Mouse (Mus musculus) neural tube, embryonic 14.5 days (tissue): ENCODE measurements around the gene Galm. TPM values are rescaled to one million over a fixed set of nuclear protein-coding genes. Genes with fewer than 3 reads are reported as not detected.

Source experiments
- ATAC-seq: fragments of 200-750 bp; cut with Nextera tagmentation; 2 replicates; pipeline ENCODE4 v1.8.0; 2017; ENCODE audit warnings: low read depth, mild to moderate bottlenecking, moderate TSS enrichment, moderate library complexity
- H3K27ac ChIP-seq: fragments of 300-500 bp; sonication (generic); 2 replicates; pipeline ENCODE4 v1.5.1; 2014; ENCODE audit warnings: low read depth, mild to moderate bottlenecking, control low read depth, low read length, moderate library complexity, mixed read lengths
- H3K27me3 ChIP-seq: fragments of 300-500 bp; sonication (generic); 2 replicates; pipeline ENCODE4 v1.6.1; 2014; ENCODE audit warnings: low read length; ENCODE audit not compliant: control insufficient read depth, insufficient read depth
- H3K36me3 ChIP-seq: fragments of 300-500 bp; sonication (generic); 2 replicates; pipeline ENCODE4 v1.6.1; 2014; ENCODE audit warnings: low read length, mixed read lengths; ENCODE audit not compliant: control insufficient read depth, insufficient read depth
- H3K4me1 ChIP-seq: fragments of 300-500 bp; sonication (generic); 2 replicates; pipeline ENCODE4 v1.6.1; 2014; ENCODE audit warnings: low read length; ENCODE audit not compliant: control insufficient read depth, insufficient read depth
- H3K4me2 ChIP-seq: fragments of 300-500 bp; sonication (generic); 2 replicates; pipeline ENCODE4 v1.6.1; 2014; ENCODE audit warnings: mild to moderate bottlenecking, low read depth, low read length, control low read depth
- H3K4me3 ChIP-seq: fragments of 300-500 bp; sonication (generic); 2 replicates; pipeline ENCODE4 v1.5.1; 2014; ENCODE audit warnings: low read depth, low read length, control low read depth, mixed read lengths
- H3K9ac ChIP-seq: fragments of 300-500 bp; sonication (generic); replicated peaks from 2 replicates; pipeline ENCODE4 v1.6.1; 2014; ENCODE audit warnings: low read depth, mild to moderate bottlenecking, control low read depth, low read length, mixed read lengths
- H3K9me3 ChIP-seq: fragments of 300-500 bp; sonication (generic); 2 replicates; pipeline ENCODE4 v1.6.1; 2016; ENCODE audit warnings: low read length; ENCODE audit not compliant: control insufficient read depth
- WGBS: fragments of 180-500 bp; shearing (Covaris S2); extraction: QIAGEN DNeasy Blood & Tissue Kit; methylation state at CpG from one replicate; pipeline ENCODE4 v1.1.7; 2014; 5-methylcytosine and 5-hydroxymethylcytosine counted together
- polyA plus RNA-seq: library from polyadenylated mRNA; unstranded; fragments of >200 nt; fragmentation: Nextera tagmentation; extraction: Ambion mirVana; gene quantifications from 2 replicates; pipeline ENCODE4 v1.2.1, GENCODE M21; 2014

Gene Galm
- polyA plus RNA-seq, 1 experiment from 2014 or later, result 0.79 TPM

DNA sequence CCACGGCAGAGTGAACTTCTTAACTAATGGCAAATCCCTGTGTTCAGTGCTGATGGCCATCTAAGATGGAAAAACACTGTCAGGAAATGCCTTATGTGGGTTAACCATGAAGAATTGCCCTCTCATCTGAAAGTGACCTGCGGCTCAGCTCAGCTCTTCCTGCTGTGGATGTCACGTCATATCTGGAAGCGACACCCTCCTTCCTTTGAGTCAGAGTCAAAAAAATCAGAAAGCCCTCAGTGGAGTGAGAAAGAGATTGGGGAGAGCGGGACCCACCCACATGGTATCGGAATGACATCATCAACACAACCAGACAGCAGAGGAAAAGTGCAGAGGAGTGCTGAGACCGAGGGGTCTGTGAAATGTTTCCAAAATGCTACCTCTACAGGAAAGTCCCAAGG lies 40.6 kb downstream of the Galm start:
- H3K27ac ChIP-seq, result peak overlapping the region; percentile 69; the same call in 1 of the 2 replicates
- H3K4me2 ChIP-seq, result peak overlapping the region; percentile 38; the same call in 1 of the 2 replicates
- 62% methylated on average over 7 of the region's 7 CpGs for WGBS
- peak; percentile 36; the same call in 1 of the 2 replicates for ATAC-seq
- H3K27me3 ChIP-seq, result no peaks in the 10 kb centered on the region
- H3K9me3 ChIP-seq, result no peaks in the 10 kb centered on the region
- H3K4me3 ChIP-seq, result no peak overlapping the region
- H3K4me1 ChIP-seq, result peaks cover 11% of the 10 kb centered on the region; the same call in 1 of the 2 replicates
- no peaks in the 10 kb centered on the region for H3K36me3 ChIP-seq
- no peak overlapping the region for H3K9ac ChIP-seq

DNA sequence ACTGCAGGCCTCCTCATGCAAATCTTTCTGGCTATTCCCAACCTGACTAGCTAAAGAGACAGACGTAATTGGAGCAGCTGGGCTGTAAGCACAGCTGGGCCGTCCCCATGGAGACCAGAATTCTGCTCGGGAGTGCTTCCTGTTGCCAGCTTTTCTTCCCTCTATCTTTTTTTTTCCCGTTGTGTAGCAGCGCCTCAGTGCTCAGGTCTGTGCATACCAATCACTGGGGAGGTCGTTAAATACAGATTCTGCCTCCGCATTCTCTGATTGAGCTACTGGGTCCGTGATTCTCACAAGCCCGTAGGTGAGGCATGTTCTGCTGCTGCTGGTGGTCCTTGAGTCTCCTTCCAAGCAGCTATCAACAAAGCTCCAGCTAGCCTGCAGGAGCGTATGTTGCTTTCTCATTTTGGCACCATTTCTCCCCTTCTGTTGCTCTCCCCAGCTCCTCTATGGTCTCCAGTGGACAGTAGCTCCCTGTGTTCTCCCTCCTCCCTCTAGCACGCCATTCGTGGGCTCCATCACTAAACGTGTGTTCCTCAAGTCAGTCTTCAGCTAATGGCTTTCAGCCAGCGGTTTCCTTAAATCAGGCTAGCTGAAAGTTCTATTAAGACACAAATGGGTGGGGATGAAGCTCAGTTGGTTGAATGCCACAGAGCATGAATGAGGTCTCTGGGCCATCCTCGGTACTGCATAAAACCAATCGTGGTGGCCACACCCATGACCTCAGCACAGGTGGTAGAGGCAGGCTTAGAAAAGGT lies 41.3 kb downstream of the Galm start:
- WGBS, result 17% methylated on average over 16 of the region's 16 CpGs
- peak overlapping the region; percentile 69 for H3K27ac ChIP-seq
- no peak overlapping the region; the same call in 1 of the 2 replicates for H3K9ac ChIP-seq
- peak overlapping the region; percentile 38; the same call in 1 of the 2 replicates for H3K4me2 ChIP-seq
- H3K4me1 ChIP-seq, result peaks cover 11% of the 10 kb centered on the region; the same call in 1 of the 2 replicates
- no peak overlapping the region for H3K4me3 ChIP-seq
- H3K9me3 ChIP-seq, result no peaks in the 10 kb centered on the region
- peak; percentile 87 for ATAC-seq
- H3K27me3 ChIP-seq, result no peaks in the 10 kb centered on the region
- no peaks in the 10 kb centered on the region for H3K36me3 ChIP-seq

DNA sequence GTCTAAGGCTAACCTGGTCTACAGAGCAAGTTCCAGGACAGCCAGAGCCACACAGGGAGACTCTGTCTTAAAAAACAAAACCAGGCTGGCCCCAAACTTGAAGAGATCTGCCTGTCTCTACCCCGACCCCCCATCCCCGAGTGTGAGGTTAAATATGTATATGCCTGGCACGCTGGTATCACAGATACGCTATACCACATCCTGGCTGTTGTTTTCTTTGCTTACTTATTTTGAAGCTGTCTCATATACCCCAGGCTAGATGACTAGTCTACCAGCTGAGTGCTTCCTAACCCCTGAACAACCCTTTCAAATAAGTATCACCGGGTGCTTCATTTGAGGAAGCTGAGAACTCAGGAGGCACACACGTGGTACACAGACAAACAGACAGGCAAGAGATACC lies 42.5 kb downstream of the Galm start:
- Histone ChIP-seq H3K4me1 (peaks cover 11% of the 10 kb centered on the region; the same call in 1 of the 2 replicates), H3K4me3 (no peak overlapping the region), H3K27ac (no peak overlapping the region), H3K27me3 (no peaks in the 10 kb centered on the region), H3K9me3 (no peaks in the 10 kb centered on the region), H3K36me3 (no peaks in the 10 kb centered on the region), H3K4me2 (no peak overlapping the region), H3K9ac (no peak overlapping the region)
- no peak for ATAC-seq
- WGBS, result 93% methylated on average over 6 of the region's 6 CpGs

DNA sequence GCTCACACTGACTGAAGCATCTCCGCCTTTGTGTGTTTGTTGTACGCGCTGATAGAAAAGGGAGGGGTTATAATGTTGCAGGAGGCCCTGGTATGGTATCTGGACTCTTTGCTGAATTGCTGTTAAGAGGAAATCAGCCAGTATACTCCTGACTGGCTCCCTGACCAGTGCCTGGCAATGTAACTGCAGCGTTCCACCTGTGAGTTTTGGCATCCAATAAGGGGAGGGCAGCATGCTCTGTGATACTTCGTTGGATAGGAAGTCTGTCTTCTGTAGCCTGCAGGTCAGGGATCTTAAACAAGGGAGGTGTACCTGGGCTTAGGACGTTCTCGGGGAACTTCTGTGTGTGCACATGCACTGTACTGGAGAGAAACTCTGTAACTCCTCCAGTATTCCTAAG lies 43.7 kb downstream of the Galm start:
- Histone ChIP-seq H3K36me3 (no peaks in the 10 kb centered on the region), H3K4me2 (no peak overlapping the region), H3K4me1 (peaks cover 11% of the 10 kb centered on the region; the same call in 1 of the 2 replicates), H3K27me3 (no peaks in the 10 kb centered on the region), H3K27ac (no peak overlapping the region), H3K4me3 (no peak overlapping the region), H3K9ac (no peak overlapping the region), H3K9me3 (no peaks in the 10 kb centered on the region)
- no peak for ATAC-seq
- WGBS, result 95% methylated on average over 7 of the region's 7 CpGs

DNA sequence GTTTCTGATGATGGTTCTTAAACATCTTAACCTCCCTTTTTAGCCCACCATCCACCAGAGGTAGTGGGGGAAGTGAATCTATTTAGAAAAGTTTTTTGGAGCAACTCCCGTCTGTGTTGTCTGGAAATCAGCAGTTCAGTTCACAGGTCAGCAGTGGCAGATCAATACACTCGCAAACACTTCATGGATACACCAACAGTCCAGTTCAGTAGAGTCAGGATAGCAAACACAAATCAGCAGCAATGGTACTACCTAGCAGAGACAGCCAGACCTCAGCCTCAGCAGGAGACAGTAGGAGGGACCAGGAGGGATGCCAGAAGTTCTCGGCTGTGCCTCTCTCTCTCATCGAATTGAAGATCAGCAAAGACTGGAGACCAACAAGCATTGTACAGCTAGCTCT lies 44.7 kb downstream of the Galm start:
- no peak for ATAC-seq
- H3K4me2 ChIP-seq, result no peak overlapping the region
- no peaks in the 10 kb centered on the region for H3K36me3 ChIP-seq
- no peak overlapping the region for H3K27ac ChIP-seq
- no peak overlapping the region for H3K9ac ChIP-seq
- H3K9me3 ChIP-seq, result no peaks in the 10 kb centered on the region
- H3K27me3 ChIP-seq, result no peaks in the 10 kb centered on the region
- H3K4me1 ChIP-seq, result peaks cover 11% of the 10 kb centered on the region; the same call in 1 of the 2 replicates
- no peak overlapping the region for H3K4me3 ChIP-seq
- WGBS, result 97% methylated on average over 4 of the region's 4 CpGs

DNA sequence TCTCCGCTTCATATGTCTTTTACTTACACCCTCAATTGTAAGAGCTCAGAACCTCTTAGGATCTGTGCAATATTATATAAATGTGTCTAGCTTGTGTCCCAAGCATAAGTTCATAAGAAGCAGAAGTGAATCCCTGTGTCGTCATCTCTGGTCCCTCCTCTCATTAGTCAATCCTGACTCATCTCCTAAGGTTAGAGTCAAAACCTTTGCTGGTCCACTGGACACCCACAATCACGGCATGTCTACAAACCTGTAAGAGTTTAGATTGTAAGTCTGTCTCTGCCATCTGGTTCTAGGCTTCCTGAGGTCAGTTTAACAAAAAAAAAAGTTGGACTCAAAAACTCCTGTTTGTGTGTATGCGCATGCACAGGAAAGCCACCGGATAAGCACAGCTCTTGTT lies 45.5 kb downstream of the Galm start:
- Histone ChIP-seq H3K4me3 (no peak overlapping the region), H3K27ac (no peak overlapping the region), H3K9ac (no peak overlapping the region), H3K27me3 (no peaks in the 10 kb centered on the region), H3K36me3 (no peaks in the 10 kb centered on the region), H3K4me2 (no peak overlapping the region), H3K9me3 (no peaks in the 10 kb centered on the region), H3K4me1 (peaks cover 10% of the 10 kb centered on the region; the same call in 1 of the 2 replicates)
- ATAC-seq, result no peak
- 90% methylated on average over 5 of the region's 5 CpGs for WGBS

DNA sequence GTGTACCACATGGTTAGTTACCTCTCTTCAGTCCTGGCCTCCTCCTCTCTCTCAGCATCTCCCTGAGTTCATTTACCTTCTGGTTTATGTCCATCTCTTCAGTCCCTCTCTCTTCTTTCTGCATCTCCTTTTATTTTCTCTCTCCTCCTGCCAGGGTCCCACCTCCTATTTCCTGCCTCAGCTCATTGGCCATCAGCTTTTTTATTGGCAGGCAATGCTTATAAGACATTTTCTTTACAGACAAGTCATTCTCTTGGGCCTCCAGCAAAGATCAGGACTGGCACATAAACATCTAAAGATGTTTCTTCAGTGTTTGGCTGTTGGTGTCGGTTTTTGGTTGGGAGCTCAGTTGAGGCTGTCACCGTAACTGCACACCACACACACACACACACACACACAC lies 46.4 kb downstream of the Galm start:
- no peak overlapping the region for H3K4me3 ChIP-seq
- H3K9ac ChIP-seq, result no peak overlapping the region
- no peak for ATAC-seq
- H3K27me3 ChIP-seq, result no peaks in the 10 kb centered on the region
- WGBS, result 95% methylated on average over 2 of the region's 2 CpGs
- H3K9me3 ChIP-seq, result no peaks in the 10 kb centered on the region
- H3K4me1 ChIP-seq, result 0 out of 2 replicates have a peak, but pooled peaks cover 2% of the 10 kb centered on the region
- no peak overlapping the region for H3K27ac ChIP-seq
- no peaks in the 10 kb centered on the region for H3K36me3 ChIP-seq
- no peak overlapping the region for H3K4me2 ChIP-seq

DNA sequence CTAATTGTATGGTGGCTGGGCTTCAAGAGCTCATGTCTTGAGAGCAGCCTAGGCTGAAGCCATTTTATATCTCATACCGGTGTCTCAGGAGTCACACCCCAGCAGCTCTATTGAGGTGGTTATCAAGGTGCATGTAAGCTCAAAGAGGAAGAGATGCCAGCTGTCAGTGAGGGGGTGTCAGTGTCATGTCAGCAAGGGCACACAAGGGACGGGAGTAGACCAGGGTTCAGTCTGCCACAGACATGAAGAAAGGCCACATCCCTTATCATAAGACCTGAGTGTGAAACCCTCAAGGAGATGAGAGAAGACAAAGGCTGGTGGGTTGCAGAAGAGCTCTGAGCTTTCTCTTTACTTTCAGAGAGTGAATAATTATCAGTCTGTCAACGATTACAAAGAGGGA lies 46.9 kb downstream of the Galm start:
- Histone ChIP-seq H3K27me3 (no peaks in the 10 kb centered on the region), H3K27ac (no peak overlapping the region), H3K4me1 (no peaks in the 10 kb centered on the region), H3K9me3 (no peaks in the 10 kb centered on the region), H3K9ac (no peak overlapping the region), H3K36me3 (no peaks in the 10 kb centered on the region), H3K4me2 (no peak overlapping the region), H3K4me3 (no peak overlapping the region)
- WGBS, result 84% methylated on average over 3 of the region's 3 CpGs
- ATAC-seq, result no peak

DNA sequence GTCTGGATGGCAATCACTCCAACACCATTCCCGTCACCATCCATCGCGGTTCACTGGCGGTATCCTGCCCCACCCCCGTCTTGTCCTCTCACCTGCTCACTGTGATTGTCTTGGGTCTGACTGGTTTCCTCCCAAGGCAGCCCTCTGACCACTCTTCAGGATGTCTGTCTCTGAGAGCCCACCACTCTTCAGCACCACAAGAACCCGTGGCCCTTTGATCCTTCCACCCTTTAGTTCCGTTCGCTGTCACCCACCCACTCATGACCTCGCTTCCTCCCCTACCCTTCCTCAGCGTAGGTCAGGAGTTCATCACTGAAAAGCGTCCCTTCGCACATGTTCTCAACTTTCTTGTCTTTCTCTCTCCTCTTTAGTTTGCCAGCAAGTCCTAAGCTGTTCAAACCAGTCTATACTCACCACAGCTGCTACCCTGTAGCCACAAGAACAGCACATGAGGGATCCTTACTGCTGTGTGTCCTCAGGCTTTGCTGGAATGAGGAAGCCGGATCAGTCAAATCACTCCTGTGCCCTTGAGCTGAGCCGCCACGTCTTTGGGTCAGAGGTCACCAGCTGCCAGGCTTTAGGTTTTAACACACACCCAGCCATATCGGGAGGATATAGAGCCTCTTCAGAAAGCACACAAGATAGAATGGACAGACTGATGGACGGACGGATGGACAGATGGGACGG lies 47.6 kb downstream of the Galm start:
- whole genome bisulfite sequencing, result 82% methylated on average over 19 of the region's 19 CpGs
- no peaks in the 10 kb centered on the region for H3K4me1 ChIP-seq

More for the DNA sequence above, 47.6 kb downstream of the Galm start:
- ATAC-seq, result no peak
- Histone ChIP-seq H3K27ac (no peak overlapping the region), H3K4me2 (no peak overlapping the region), H3K27me3 (no peaks in the 10 kb centered on the region), H3K36me3 (no peaks in the 10 kb centered on the region), H3K4me3 (no peak overlapping the region), H3K9ac (no peak overlapping the region), H3K9me3 (no peaks in the 10 kb centered on the region)
